Mouse (Mus musculus) embryonic facial prominence, embryonic 10.5 days (tissue): ENCODE results near the gene Plcg2. TPM values are rescaled to one million over a fixed set of nuclear protein-coding genes. Genes with fewer than 3 reads are reported as not detected.
A peak's percentile ranks its signal among the peaks of the same experiment; 100 is the strongest.

Source experiments
- DNase-seq: peaks from one replicate; pipeline ENCODE4 v3.0.0-alpha.2; 2017; ENCODE audit warnings: low spot score
- H3K27ac ChIP-seq: fragments of 300-500 bp; sonication (generic); replicated peaks from 2 replicates; pipeline ENCODE4 v1.5.1; 2016; ENCODE audit warnings: mild to moderate bottlenecking
- H3K27me3 ChIP-seq: fragments of 300-500 bp; sonication (generic); replicated peaks from 2 replicates; pipeline ENCODE4 v1.6.1; 2016; ENCODE audit warnings: low read depth, mild to moderate bottlenecking; ENCODE audit not compliant: poor library complexity, severe bottlenecking
- H3K36me3 ChIP-seq: fragments of 300-500 bp; sonication (generic); replicated peaks from 2 replicates; pipeline ENCODE4 v1.6.1; 2016; ENCODE audit warnings: mild to moderate bottlenecking, moderate library complexity
- H3K4me1 ChIP-seq: fragments of 300-500 bp; sonication (generic); 2 replicates; pipeline ENCODE4 v1.6.1; 2016
- H3K4me3 ChIP-seq: fragments of 300-500 bp; sonication (generic); 2 replicates; pipeline ENCODE4 v1.5.1; 2016; ENCODE audit warnings: mild to moderate bottlenecking, moderate library complexity
- H3K9me3 ChIP-seq: fragments of 300-500 bp; sonication (generic); 2 replicates; pipeline ENCODE4 v1.6.1; 2016; ENCODE audit warnings: mild to moderate bottlenecking
- WGBS: fragments of 180-500 bp; shearing (Covaris S2); methylation state at CpG from one replicate; pipeline ENCODE4 v1.1.7; 2016; 5-methylcytosine and 5-hydroxymethylcytosine counted together
- polyA plus RNA-seq: library from polyadenylated mRNA; unstranded; fragments of >200 nt; fragmentation: Nextera tagmentation; extraction: Ambion mirVana; gene quantifications from 2 replicates; pipeline ENCODE4 v1.2.1, GENCODE M21; 2016

Plcg2 gene
- polyA plus RNA-seq, 1 experiment from 2014 or later: 5.8 TPM

GRCm38 (mm10) chr8:117471174-117471573 lies 26.9 kb upstream of the Plcg2 start:
- peak overlapping the region; percentile 78 for H3K27ac ChIP-seq
- WGBS: 14% methylated on average over 3 of the region's 3 CpGs
- H3K4me1 ChIP-seq: peaks cover 19% of the 10 kb centered on the region

GRCm38 (mm10) chr8:117471655-117472054 lies 26.4 kb upstream of the Plcg2 start:
- 72% methylated on average over 9 of the region's 9 CpGs for WGBS
- Histone ChIP-seq H3K27me3 (no peaks in the 10 kb centered on the region; the same call in 1 of the 2 replicates), H3K27ac (no peak overlapping the region), H3K4me3 (no peak overlapping the region), H3K4me1 (peaks cover 19% of the 10 kb centered on the region), H3K36me3 (no peaks in the 10 kb centered on the region), H3K9me3 (no peaks in the 10 kb centered on the region)
- DNase-seq: no peak

More at GRCm38 (mm10) chr8:117471174-117471573, 26.9 kb upstream of the Plcg2 start:
- H3K27me3 ChIP-seq: no peaks in the 10 kb centered on the region; the same call in 1 of the 2 replicates
- H3K9me3 ChIP-seq: no peaks in the 10 kb centered on the region
- H3K36me3 ChIP-seq: no peaks in the 10 kb centered on the region
- no peak overlapping the region for H3K4me3 ChIP-seq
- DNase-seq: peak; percentile 82

DNA sequence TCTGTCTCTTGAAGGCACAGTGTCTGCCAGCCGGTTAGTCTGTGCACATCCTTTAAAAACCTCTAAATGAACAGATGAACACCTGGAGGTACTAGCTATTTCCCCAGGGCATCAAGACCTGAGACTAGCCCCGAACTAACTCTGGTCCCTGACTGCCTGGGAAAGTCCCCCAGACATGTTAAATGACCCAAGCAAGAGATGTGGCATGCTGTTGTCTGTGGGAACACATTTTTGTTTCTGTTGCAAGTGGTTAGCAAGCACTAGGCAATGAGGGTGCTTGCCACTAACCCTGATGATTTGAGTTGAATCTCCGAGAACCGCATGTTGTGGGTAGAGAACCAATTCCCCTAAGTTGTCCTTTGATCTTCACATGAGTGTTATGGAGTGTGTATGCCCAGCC lies 25.8 kb upstream of the Plcg2 start:
- Histone ChIP-seq H3K27ac (no peak overlapping the region), H3K9me3 (no peaks in the 10 kb centered on the region), H3K4me3 (no peak overlapping the region), H3K27me3 (no peaks in the 10 kb centered on the region; the same call in 1 of the 2 replicates), H3K36me3 (no peaks in the 10 kb centered on the region), H3K4me1 (peaks cover 19% of the 10 kb centered on the region)
- DNase-seq: no peak
- WGBS: 84% methylated on average over 4 of the region's 4 CpGs

GRCm38 (mm10) chr8:117474944-117475343 lies 23.1 kb upstream of the Plcg2 start:
- Histone ChIP-seq H3K4me3 (no peak overlapping the region), H3K27me3 (no peaks in the 10 kb centered on the region; the same call in 1 of the 2 replicates), H3K36me3 (no peaks in the 10 kb centered on the region), H3K4me1 (peaks cover 13% of the 10 kb centered on the region), H3K27ac (no peak overlapping the region), H3K9me3 (no peaks in the 10 kb centered on the region; the same call in 1 of the 2 replicates)
- WGBS: under 1% methylated on average over 5 of the region's 5 CpGs
- peak; percentile 94 for DNase-seq

GRCm38 (mm10) chr8:117475819-117476218 lies 22.3 kb upstream of the Plcg2 start:
- Histone ChIP-seq H3K9me3 (no peaks in the 10 kb centered on the region; the same call in 1 of the 2 replicates), H3K27me3 (no peaks in the 10 kb centered on the region), H3K36me3 (no peaks in the 10 kb centered on the region), H3K4me3 (no peak overlapping the region), H3K27ac (no peak overlapping the region), H3K4me1 (peaks cover 7% of the 10 kb centered on the region)
- DNase-seq: no peak
- WGBS: 80% methylated on average over 7 of the region's 7 CpGs

- no peak for DNase-seq
- peaks cover 5% of the 10 kb centered on the region; the same call in 1 of the 2 replicates for H3K4me1 ChIP-seq
- H3K27me3 ChIP-seq: no peaks in the 10 kb centered on the region
- no peak overlapping the region for H3K27ac ChIP-seq
- H3K9me3 ChIP-seq: no peaks in the 10 kb centered on the region; the same call in 1 of the 2 replicates
- no peaks in the 10 kb centered on the region for H3K36me3 ChIP-seq
- H3K4me3 ChIP-seq: no peak overlapping the region
Observed at GRCm38 (mm10) chr8:117478082-117478481, 20.0 kb upstream of the Plcg2 start.

DNA sequence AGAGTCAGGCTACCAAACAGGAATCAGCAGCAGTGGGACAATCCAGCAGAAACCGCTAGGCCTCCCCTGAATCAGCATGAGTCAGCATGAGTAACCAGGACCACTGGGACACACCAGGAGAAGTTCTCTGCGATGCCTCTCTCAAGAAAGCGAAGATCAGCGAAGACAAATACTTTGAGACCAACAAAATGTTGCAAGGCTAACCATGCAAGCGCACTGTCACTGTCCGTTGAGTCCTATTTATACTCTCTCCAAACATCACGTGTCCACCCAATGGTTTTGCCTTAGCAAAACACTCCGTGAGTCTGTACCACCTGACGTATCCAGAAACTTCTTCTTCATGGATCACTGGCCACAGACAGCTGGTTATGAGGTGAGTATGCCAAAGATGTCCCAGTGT lies 18.1 kb upstream of the Plcg2 start:
- 94% methylated on average over 9 of the region's 9 CpGs for WGBS
- H3K9me3 ChIP-seq: no peaks in the 10 kb centered on the region; the same call in 1 of the 2 replicates
- DNase-seq: no peak
- no peaks in the 10 kb centered on the region for H3K36me3 ChIP-seq
- H3K27ac ChIP-seq: no peak overlapping the region
- no peaks in the 10 kb centered on the region for H3K27me3 ChIP-seq
- H3K4me3 ChIP-seq: no peak overlapping the region
- H3K4me1 ChIP-seq: peaks cover 5% of the 10 kb centered on the region; the same call in 1 of the 2 replicates

- no peaks in the 10 kb centered on the region; the same call in 1 of the 2 replicates for H3K9me3 ChIP-seq
- H3K4me3 ChIP-seq: no peak overlapping the region
- peaks cover 5% of the 10 kb centered on the region; the same call in 1 of the 2 replicates for H3K4me1 ChIP-seq
- no peak for DNase-seq
- no peaks in the 10 kb centered on the region for H3K36me3 ChIP-seq
- no peak overlapping the region for H3K27ac ChIP-seq
- 54% methylated on average over 5 of the region's 5 CpGs for WGBS
- H3K27me3 ChIP-seq: no peaks in the 10 kb centered on the region
Observed at GRCm38 (mm10) chr8:117480516-117480915, 17.6 kb upstream of the Plcg2 start.

DNA sequence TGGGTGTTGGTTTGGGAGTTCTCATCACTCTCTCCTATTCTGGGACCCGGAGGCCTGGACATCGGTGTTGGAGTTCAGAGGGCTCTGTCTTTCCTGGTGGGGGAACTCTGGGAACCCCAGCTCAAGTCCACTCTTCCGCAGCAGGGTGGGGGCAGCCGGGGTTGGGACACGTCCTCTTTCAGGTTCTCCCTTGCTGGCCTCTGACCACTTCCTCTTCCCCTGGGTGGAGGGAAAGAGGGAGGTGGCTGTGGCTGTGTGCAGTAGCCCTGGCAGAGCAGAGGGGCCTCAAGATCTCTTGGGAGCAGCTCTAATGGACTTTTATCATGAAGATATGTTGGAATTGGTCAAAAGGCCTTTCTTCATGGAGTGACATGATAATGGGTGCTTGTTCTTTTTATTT lies 16.3 kb upstream of the Plcg2 start:
- Histone ChIP-seq H3K9me3 (no peaks in the 10 kb centered on the region; the same call in 1 of the 2 replicates), H3K4me3 (no peak overlapping the region), H3K36me3 (no peaks in the 10 kb centered on the region), H3K4me1 (peaks cover 5% of the 10 kb centered on the region), H3K27ac (no peak overlapping the region), H3K27me3 (no peaks in the 10 kb centered on the region)
- WGBS: 81% methylated on average over 5 of the region's 5 CpGs
- no peak for DNase-seq

DNA sequence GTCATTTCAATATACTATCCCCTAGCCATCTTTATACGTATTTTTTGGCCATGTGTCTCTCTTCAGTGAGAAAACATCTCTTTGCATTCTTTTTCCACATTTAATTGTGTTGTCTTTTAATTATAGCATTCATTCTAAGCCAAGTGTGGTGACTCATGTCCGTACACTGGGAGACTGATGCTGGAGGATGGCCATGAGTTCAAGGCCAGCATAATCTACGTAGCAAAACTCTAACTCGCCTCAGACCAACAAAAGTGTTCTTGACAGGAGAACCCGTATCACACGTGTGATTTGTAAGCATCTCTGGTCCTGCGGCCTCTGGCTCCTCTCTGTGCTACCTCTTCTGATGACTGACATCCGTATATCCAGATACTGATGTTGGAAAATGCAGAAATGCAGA lies 13.4 kb upstream of the Plcg2 start:
- Histone ChIP-seq H3K4me1 (peaks cover 5% of the 10 kb centered on the region), H3K4me3 (no peak overlapping the region), H3K27ac (no peak overlapping the region), H3K36me3 (no peaks in the 10 kb centered on the region), H3K9me3 (no peaks in the 10 kb centered on the region; the same call in 1 of the 2 replicates), H3K27me3 (no peaks in the 10 kb centered on the region)
- 90% methylated on average over 8 of the region's 8 CpGs for WGBS
- no peak for DNase-seq

DNA sequence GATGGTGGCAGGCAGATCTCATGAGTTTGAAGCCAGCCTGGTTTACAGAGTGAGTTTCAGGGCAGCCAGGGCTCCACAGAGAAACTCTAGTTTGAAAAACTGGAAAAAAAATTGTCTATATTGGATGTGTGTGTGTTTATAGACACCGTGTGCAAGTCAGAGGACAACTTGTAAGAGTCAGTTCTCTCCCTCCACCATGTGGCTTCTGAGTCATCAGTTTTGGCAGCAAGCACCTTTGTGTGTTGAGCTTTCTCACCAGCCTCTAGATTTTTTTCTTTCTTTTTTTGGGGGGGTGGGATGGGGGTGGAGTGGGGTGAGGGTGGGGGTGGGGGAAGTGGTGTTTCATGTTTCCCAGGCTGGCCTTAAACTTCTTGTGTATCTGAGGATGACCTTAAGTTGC lies 12.8 kb upstream of the Plcg2 start:
- no peak for DNase-seq
- no peak overlapping the region for H3K27ac ChIP-seq
- peaks cover 5% of the 10 kb centered on the region for H3K4me1 ChIP-seq
- H3K27me3 ChIP-seq: no peaks in the 10 kb centered on the region
- no peak overlapping the region for H3K4me3 ChIP-seq
- WGBS: 83% methylated on average over 1 of the region's 1 CpGs
- no peaks in the 10 kb centered on the region for H3K9me3 ChIP-seq
- H3K36me3 ChIP-seq: no peaks in the 10 kb centered on the region

DNA sequence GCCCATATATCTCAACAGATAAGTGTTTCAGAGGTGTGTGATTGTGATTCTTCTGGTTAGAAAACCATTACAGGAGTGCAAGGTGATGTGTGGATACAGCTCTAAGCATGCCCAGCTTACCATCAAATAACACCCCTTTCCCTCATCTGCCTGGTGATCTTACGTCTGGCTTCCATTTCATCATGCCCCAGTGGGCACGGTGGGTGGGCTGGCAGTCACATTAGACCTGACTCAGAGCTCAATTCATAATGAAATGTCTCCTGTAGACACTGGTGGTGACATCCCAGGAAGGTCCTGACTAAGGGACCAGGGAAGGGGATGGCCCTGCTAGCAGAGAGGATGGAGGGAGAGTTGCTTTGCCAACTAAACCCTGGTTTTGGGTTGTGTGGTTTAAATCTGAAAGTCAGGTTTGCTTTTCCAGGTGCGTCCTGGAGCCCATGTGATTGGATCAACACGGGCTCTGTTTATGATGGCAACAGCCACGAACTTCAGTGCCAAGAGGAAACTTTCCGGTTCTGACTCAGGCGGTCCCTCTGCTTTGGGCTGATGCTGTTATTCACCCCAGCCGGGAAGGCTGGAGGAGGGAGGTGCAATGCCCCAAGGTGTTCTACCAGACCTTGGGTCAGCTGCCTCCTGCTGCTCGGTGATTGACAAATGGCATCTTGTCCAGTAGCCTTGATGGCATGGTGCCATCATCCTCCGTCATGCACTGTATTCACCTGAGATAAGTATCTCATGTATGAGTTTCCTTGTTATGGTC lies 9.7 kb upstream of the Plcg2 start:
- 81% methylated on average over 10 of the region's 10 CpGs for WGBS
- Histone ChIP-seq H3K36me3 (no peaks in the 10 kb centered on the region), H3K4me3 (no peak overlapping the region), H3K27ac (no peak overlapping the region), H3K9me3 (no peaks in the 10 kb centered on the region), H3K27me3 (peaks cover 6% of the 10 kb centered on the region), H3K4me1 (peaks cover 2% of the 10 kb centered on the region; the same call in 1 of the 2 replicates)
- no peak for DNase-seq

DNA sequence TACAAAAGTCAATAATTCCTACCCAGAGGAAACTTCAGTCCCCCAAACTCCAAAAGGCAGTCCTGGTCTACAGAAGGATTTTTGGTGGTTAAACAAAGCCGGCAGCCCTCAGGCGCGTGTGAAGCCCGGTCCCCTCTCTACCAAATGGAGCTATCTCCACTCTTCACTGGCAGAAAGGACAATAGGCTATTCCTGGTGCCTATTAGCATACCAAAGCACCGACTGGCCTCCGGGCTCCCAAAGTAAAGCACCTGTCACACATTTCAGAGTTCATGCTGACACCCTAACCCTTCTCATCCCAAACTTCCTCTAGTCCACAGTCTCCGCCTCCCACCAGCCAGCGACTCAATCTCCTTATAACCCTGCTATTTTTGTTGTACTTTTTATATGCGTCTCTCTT lies 4.5 kb upstream of the Plcg2 start:
- H3K4me3 ChIP-seq: no peak overlapping the region
- DNase-seq: no peak
- peaks cover 41% of the 10 kb centered on the region for H3K27me3 ChIP-seq
- no peaks in the 10 kb centered on the region for H3K36me3 ChIP-seq
- peaks cover 19% of the 10 kb centered on the region for H3K4me1 ChIP-seq
- no peak overlapping the region for H3K27ac ChIP-seq
- H3K9me3 ChIP-seq: no peaks in the 10 kb centered on the region
- WGBS: 14% methylated on average over 9 of the region's 9 CpGs
